Mouse (Mus musculus) brain, embryonic 14.5 days (tissue): ENCODE results near the gene Ramp2. TPM values are rescaled to one million over a fixed set of nuclear protein-coding genes. Genes with fewer than 3 reads are reported as not detected.

Experiments
- DNase-seq: peaks from one replicate; pipeline ENCODE4 v3.0.0-alpha.2; 2011; ENCODE audit warnings: low read depth
- CTCF ChIP-seq: fragments of 200-500 bp; IDR thresholded peaks from 2 replicates; pipeline ENCODE4 v1.5.1; 2012; ENCODE audit warnings: inconsistent platforms, mild to moderate bottlenecking, moderate library complexity, borderline replicate concordance; ENCODE audit not compliant: insufficient read depth, insufficient read length; ENCODE audit errors: extremely low read depth
- POLR2A ChIP-seq: fragments of 200-500 bp; IDR thresholded peaks from 2 replicates; pipeline ENCODE4 v1.6.1; 2012; ENCODE audit warnings: mild to moderate bottlenecking, inconsistent platforms, borderline replicate concordance; ENCODE audit not compliant: poor library complexity, insufficient read depth, insufficient read length, severe bottlenecking; ENCODE audit errors: extremely low read depth
- polyA plus RNA-seq: library from polyadenylated mRNA; depleted of rRNA; stranded (reverse); fragments of >200 nt; gene quantifications from 2 replicates; pipeline ENCODE4 v1.2.3, GENCODE M21; 2012

The Ramp2 gene
- polyA plus RNA-seq, 1 experiment, result 79.6 TPM

GRCm38 (mm10) chr11:101277381-101278222, 31.8 kb downstream of the Ramp2 start:
- DNase-seq, result no peak

GRCm38 (mm10) chr11:101278223-101279192, 32.7 kb downstream of the Ramp2 start, which contains the start of the genes Cntd1 and Coa3:
Gene Cntd1 (plus strand): TSS chr11:101279012.
Gene Coa3 (minus strand): TSS chr11:101279114.
- 0 out of 2 replicates have a peak, but pooled peaks have one; percentile 14 for TF ChIP-seq CTCF
- TF ChIP-seq POLR2A, result peak; percentile 47; the same call in 1 of the 2 replicates
- DNase-seq, result peak; percentile 98

More at GRCm38 (mm10) chr11:101277381-101278222, 31.8 kb downstream of the Ramp2 start:
- TF ChIP-seq CTCF (no peak), POLR2A (no peak)

GRCm38 (mm10) chr11:101279193-101279569, 33.4 kb downstream of the Ramp2 start:
- no peak for TF ChIP-seq CTCF
- TF ChIP-seq POLR2A, result no peak
- DNase-seq, result no peak

GRCm38 (mm10) chr11:101280837-101281236, 35.0 kb downstream of the Ramp2 start:
- TF ChIP-seq POLR2A (no peak), CTCF (no peak)
- DNase-seq, result no peak

- TF ChIP-seq CTCF, result no peak
- TF ChIP-seq POLR2A, result no peak
- peak; percentile 27 for DNase-seq
These were observed 37.1 kb downstream of the Ramp2 start for GRCm38 (mm10) chr11:101282896-101283295.

GRCm38 (mm10) chr11:101283805-101284204, 38.0 kb downstream of the Ramp2 start:
- TF ChIP-seq POLR2A, result no peak
- TF ChIP-seq CTCF, result no peak
- no peak for DNase-seq

- no peak for DNase-seq
- TF ChIP-seq CTCF, result no peak
- TF ChIP-seq POLR2A, result no peak
These were observed 41.5 kb downstream of the Ramp2 start for GRCm38 (mm10) chr11:101287306-101287705.

GRCm38 (mm10) chr11:101291231-101291630, 45.4 kb downstream of the Ramp2 start:
- TF ChIP-seq POLR2A (no peak), CTCF (no peak)
- no peak for DNase-seq

GRCm38 (mm10) chr11:101295191-101295590, 49.4 kb downstream of the Ramp2 start:
- TF ChIP-seq POLR2A, result no peak
- TF ChIP-seq CTCF, result no peak
- no peak for DNase-seq

GRCm38 (mm10) chr11:101300881-101301280, 55.1 kb downstream of the Ramp2 start:
- TF ChIP-seq POLR2A (no peak), CTCF (peak; percentile 5; the same call in 1 of the 2 replicates)
- DNase-seq, result no peak
